Mouse (Mus musculus) kidney, postnatal 4 days (tissue): ENCODE results near the gene Tiprl.

Experiments
- DNase-seq, 2 experiments: peaks; one replicate each; pipeline ENCODE4 v3.0.0; 2021; ENCODE audit warnings: mixed read lengths in 2 of 2

Tiprl gene

GRCm38 (mm10) chr1:165201445-165202012, 35.3 kb downstream of the Tiprl start:
- DNase-seq = no peak

DNA sequence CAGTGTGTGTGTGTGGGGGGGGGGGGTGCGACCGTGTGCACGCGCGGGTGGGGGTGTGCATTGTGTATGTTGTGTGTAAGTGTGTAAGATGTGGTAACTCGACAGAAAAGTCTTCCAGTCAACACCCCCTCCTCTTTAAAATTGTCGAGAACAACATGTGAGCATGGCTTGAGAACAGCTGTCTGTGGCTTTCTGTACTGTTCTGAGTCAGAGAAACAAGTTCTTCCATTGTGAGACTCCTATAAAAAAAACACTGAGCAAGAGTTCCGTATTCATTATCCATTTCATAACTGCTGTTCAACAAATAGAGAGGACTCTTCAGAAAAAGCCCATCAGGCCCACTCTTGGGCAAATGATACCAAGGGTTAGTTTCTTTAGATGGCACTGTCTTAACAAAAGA, 36.0 kb downstream of the Tiprl start:
- DNase-seq = no peak

DNA sequence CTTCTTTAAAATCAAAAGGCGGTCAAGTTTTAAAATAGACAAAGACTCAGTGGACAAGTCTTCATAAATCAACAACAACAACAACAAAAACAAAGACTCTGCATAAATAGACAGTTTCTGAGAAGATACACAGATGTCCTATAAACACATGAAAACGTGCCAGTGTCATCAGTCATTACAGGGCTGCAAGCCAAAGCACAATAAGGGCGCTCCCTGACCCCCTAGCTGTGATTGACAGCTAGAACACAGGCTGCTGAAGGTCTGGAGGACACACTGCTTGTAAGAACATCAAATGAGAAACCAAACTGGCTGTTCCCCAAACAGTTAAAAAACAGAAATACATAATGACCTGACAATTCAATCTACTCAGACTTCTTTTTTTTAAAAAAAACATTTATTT, 37.2 kb downstream of the Tiprl start:
- DNase-seq = no peak

GRCm38 (mm10) chr1:165198951-165199350, 37.8 kb downstream of the Tiprl start:
- no peak for DNase-seq

DNA sequence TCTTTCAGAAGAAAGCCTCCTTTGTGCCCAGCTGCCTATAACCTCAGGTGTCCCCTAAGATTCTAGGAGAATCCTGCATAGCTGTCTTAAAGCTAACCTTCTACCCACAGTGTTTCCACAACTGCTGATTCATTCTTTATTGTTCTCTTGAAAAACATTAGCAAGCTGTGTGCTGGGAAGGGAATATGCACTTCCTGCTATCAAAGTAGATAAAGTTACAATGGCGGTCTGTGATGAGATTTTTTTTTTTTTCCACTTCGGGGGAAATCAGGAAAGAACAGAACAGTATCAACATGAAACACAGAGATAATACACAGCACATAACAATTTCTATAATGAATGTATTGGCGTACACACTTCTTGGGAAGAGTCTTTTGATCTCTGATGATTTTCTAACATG, 38.9 kb downstream of the Tiprl start:
- DNase-seq = no peak

GRCm38 (mm10) chr1:165195396-165195960, 41.3 kb downstream of the Tiprl start:
- DNase-seq = no peak

GRCm38 (mm10) chr1:165194662-165195013, 42.2 kb downstream of the Tiprl start:
- DNase-seq = no peak

DNA sequence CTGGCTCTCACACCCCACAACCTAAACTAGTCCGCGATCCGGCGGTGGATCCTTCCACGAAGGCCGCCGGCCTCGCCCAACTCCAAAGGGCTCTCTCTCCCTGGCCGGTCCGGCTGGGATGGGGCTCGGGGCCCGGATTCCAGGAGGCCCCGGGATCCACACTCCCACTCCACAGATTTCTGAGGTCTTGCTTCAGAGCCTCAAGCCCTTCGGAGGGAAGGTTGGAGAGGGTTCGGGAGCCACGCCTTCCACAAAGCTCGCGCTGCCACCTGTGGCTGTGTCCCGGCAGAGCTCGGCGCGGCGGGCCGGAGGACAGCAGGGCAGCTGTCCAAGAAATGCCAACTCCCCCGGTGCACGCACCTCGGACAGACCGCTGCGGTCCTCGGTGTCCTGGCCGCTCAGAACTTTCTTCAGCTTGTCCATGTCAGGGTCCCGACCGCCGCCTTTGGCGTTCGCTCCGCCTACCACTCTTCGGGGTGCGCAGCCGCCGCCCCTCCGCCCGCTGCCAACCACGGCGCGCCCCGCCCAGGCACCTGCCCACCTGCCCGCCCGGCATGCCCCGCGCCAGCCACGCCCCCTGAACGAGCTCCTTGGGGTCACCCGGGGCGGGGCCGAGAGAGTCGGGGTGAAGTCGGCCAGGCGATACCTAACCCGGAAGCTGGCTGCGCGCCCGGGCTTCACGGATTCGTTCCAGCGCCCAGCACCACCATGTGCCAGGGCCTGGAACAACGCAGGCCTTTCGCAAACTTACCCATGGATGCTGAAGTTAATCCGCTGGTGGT, 42.7 kb downstream of the Tiprl start, which contains the start of gene Sft2d2:
TSS of gene Sft2d2 (minus strand) at position 559 of the 782 bp plus-strand sequence.
- peak; percentile 94 to 97 for DNase-seq

DNA sequence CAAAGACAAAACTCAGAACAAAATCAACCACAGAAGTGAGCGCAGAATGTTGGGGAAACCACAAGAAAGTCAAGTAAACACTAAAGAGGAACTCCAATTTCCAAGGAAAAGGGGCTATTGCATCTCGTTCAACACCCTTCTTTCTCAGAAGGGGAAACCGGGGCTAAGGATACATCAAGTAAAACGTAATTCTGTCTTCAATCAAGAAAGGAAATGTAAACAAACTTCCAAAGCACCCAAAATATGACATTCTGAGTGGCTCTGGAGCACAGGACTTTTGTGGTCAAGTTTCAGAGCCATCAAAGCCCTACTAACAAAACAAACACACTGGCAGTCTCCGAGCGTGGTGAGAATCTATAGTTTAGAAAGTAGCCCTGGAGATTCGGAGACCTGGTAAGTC, 43.4 kb downstream of the Tiprl start:
- no peak for DNase-seq

DNA sequence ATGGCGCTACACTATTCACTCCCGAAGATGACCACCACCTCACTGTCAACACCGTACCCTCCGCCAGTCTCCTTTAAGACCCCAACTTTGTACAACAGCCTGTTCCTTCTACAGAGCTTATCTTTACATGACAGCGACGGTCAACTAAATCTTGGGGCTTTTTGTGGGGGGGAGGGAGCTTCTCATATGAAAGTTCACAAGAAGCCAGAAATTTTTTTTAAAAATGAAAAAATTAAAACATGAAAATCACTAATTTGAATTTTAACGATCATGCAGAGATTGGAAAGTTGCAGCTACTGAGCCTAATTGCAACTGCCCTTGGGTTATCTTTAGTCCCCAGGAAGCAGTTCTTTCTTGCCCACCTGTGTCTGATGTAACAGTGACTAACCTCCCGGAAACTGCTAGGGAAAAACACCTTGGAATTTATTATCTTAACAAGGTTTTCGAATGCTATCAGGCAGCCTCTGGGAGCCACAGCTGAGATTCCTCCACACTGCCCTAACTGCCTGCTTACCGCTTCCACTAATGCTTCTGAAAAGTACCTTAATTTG, 44.0 kb downstream of the Tiprl start:
- no peak for DNase-seq

DNA sequence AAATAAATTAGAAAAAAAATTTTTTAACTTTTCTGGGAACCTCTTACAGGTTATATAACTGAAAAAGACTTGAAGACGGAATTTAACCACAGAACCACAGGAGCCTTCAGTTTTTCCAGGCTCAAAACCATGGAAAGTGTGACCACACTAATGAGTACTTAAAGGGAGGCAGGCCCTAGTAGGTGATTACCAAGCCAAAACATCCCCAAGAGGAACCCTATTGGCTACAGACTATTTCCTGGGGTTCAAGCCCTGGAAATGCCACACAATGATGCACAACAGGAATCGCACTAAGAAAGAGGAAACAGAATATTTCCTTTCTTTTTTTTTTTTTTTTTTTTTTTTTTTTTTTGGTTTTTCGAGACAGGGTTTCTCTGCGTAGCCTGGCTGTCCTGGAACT, 44.7 kb downstream of the Tiprl start:
- DNase-seq = no peak

DNA sequence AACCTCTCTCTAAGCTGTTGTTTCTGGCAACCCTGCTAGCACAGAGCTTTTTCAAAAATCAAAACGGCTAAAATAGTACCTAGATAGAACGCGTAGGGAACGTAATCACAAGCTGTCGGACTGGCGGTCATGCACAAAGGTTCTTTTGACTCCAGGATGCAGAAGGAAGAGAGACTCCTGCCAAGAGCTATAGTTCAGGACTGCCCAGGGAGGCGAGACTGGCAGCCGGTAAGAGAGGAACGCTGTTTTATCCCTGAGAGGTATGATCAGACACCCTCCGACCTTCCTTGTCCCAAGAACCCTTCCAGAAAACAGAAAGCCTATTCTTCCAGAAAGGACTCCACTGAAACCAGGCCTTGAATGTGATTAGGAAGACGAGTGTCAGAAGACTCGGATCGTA, 45.2 kb downstream of the Tiprl start:
- DNase-seq = no peak

GRCm38 (mm10) chr1:165190571-165191273, 46.1 kb downstream of the Tiprl start:
- no peak for DNase-seq

DNA sequence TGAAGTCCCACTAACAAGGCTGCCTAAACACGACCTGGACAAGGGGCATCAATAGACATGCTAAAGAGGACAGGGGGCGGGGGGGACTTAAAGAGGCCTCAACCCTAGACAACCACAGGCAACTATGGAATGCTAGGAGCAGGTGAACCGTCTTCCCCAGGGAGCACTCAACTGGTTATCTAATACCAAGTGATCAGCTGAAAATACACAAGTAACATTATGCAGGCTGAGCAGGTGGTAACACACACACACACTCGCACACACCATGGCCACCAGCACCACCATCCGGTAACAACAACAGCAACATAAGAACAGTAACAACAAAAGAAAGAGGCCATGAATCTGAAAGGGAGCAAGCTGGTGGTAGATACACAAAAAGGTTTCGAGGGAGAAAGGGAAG, 46.7 kb downstream of the Tiprl start:
- no peak for DNase-seq

GRCm38 (mm10) chr1:165188806-165189580, 47.8 kb downstream of the Tiprl start:
- no peak for DNase-seq

DNA sequence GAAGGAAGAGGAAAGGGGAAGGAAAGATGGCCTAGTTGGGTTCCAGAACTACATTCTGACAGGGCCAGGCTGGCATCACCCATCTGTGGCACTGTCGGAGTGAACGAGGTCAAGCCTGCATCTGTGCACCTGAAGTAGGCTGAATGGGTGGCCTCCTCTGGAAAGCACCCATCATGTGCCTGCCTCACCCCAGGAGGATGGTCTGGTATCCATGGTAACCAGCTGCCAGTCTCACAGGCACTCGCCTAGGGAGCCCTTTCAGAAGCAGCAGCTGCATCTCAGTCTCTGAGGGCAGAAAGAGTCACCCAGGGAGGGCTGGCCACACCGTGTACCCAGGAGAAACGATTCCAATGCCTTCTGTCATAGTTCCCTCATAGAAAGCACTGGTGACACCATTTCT, 49.4 kb downstream of the Tiprl start:
- DNase-seq = no peak

DNA sequence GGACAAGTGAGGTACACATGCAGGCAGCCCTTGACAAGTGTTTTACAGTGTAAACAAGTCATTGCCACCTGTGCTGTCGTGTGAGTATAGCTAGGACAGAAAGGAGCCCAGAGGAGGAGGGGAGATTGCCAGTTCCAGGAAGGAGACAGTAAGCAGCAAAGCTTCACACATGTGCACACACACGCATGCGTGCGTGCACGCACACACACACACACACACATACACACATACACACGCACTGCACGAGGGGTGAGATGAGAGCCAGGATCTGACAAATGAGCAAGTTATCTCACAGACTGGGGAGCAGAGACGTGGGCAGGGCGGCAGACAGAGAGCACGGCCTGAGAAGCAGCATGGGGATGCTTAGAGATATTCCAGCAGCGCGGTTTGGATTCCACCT, 50.3 kb downstream of the Tiprl start:
- no peak for DNase-seq

- no peak for DNase-seq
Observed at GRCm38 (mm10) chr1:165185116-165185515, 51.7 kb downstream of the Tiprl start.

- DNase-seq = no peak
Observed at GRCm38 (mm10) chr1:165184178-165184577, 52.6 kb downstream of the Tiprl start.

- DNase-seq = no peak
Observed at GRCm38 (mm10) chr1:165183400-165183799, 53.4 kb downstream of the Tiprl start.

GRCm38 (mm10) chr1:165179321-165179720, 57.5 kb downstream of the Tiprl start:
- DNase-seq = no peak

GRCm38 (mm10) chr1:165178075-165178474, 58.7 kb downstream of the Tiprl start:
- DNase-seq = no peak
